In genomic region chr15:79456104-79456503, GRCm38 (mm10) we compare ENCODE assay signal across 8 mouse cellular contexts. TPM values are rescaled to one million over a fixed set of nuclear protein-coding genes. Genes with fewer than 3 reads are reported as not detected.
"Had no signal": no experiment of that assay in that cellular context is flagged by ENCODE, and none has a peak within 500 bp of the region (broad histone marks: within the 10 kb centered on the region; RNA-seq: fewer than 3 reads in every experiment).

No protein-coding gene starts in this region.

RNA-seq across cellular contexts. Expression of gene Kcnj4, which starts 48.9 kb away (rescaled TPM):
- total RNA-seq: megakaryocyte progenitor cell, adult 5-6 weeks; neutrophil, adult 5-6 weeks had no signal
- polyA plus RNA-seq: limb, embryonic 10.5 days; liver, embryonic 14.5 days; lung, adult 2 months; midbrain, embryonic 13.5 days; neural tube, embryonic 11.5 days; stomach, postnatal 0 days had no signal
